ENCODE assay signal across 19 mouse cellular contexts in genomic region chr13:48660741-48661140, GRCm38 (mm10). TPM values are rescaled to one million over a fixed set of nuclear protein-coding genes. Genes with fewer than 3 reads are reported as not detected.
DNase-seq lines count a peak whose midpoint lies in the region; ATAC-seq lines count a peak whose summit lies in the region.
"Had no signal": no experiment of that assay in that cellular context is flagged by ENCODE, and none has a peak within 500 bp of the region (broad histone marks: within the 10 kb centered on the region; RNA-seq: fewer than 3 reads in every experiment).

No protein-coding gene starts in this region.

- H3K36me3 ChIP-seq in limb, embryonic 11.5 days (ENCODE audit: control insufficient read depth, insufficient read depth, low read length) = no peaks in the 10 kb centered on the region
- H3K36me3 ChIP-seq in limb, embryonic 10.5 days = no peaks in the 10 kb centered on the region
- 0 out of 2 replicates have a peak, but pooled peaks cover 2% of the 10 kb centered on the region for H3K36me3 ChIP-seq in embryonic facial prominence, embryonic 12.5 days
- no peaks in the 10 kb centered on the region for H3K36me3 ChIP-seq in stomach, embryonic 15.5 days
- H3K36me3 ChIP-seq: heart, embryonic 15.5 days; hindbrain, embryonic 10.5 days; hindbrain, embryonic 15.5 days had no signal

- peaks cover 23% of the 10 kb centered on the region for H3K4me1 ChIP-seq in limb, embryonic 11.5 days (ENCODE audit: control insufficient read depth, insufficient read depth, low read length)
- peaks cover 47% of the 10 kb centered on the region for H3K4me1 ChIP-seq in limb, embryonic 10.5 days
- H3K4me1 ChIP-seq in embryonic facial prominence, embryonic 12.5 days = peaks cover 38% of the 10 kb centered on the region
- H3K4me1 ChIP-seq in stomach, embryonic 15.5 days = peaks cover 29% of the 10 kb centered on the region

- H3K9ac ChIP-seq in limb, embryonic 11.5 days (ENCODE audit: low read length) = no peak overlapping the region
- no peak overlapping the region for H3K9ac ChIP-seq in embryonic facial prominence, embryonic 12.5 days
- no peak overlapping the region for H3K9ac ChIP-seq in stomach, embryonic 15.5 days
- H3K9ac ChIP-seq: heart, embryonic 15.5 days; hindbrain, embryonic 15.5 days had no signal

- DNase-seq in limb, embryonic 11.5 days (ENCODE audit: low spot score) = peak; percentile 27
- no peak for DNase-seq in limb, embryonic 10.5 days (ENCODE audit: low spot score)
- DNase-seq in adrenal gland, postnatal 25 days = no peak
- no peak for DNase-seq in B cell, adult 2 months
- DNase-seq: adrenal gland, adult 2 months; adrenal gland, postnatal 36 days; cerebellum, adult 2 months; gastrocnemius, postnatal 10 days had no signal

- no peak overlapping the region for H3K4me2 ChIP-seq in limb, embryonic 11.5 days (ENCODE audit: low read depth, severe bottlenecking)
- H3K4me2 ChIP-seq in embryonic facial prominence, embryonic 12.5 days (replicated peaks) = peak overlapping the region; percentile 78
- H3K4me2 ChIP-seq in stomach, embryonic 15.5 days = peak overlapping the region; percentile 62
- H3K4me2 ChIP-seq: hindbrain, embryonic 15.5 days had no signal

- H3K27me3 ChIP-seq in limb, embryonic 11.5 days (ENCODE audit: control insufficient read depth, insufficient read depth, low read length) = peaks cover 96% of the 10 kb centered on the region
- peaks cover 100% of the 10 kb centered on the region for H3K27me3 ChIP-seq in limb, embryonic 10.5 days (ENCODE audit: low read depth, poor library complexity, severe bottlenecking)
- peaks cover 90% of the 10 kb centered on the region for H3K27me3 ChIP-seq in embryonic facial prominence, embryonic 12.5 days
- H3K27me3 ChIP-seq in stomach, embryonic 15.5 days (replicated peaks) = peaks cover 60% of the 10 kb centered on the region

- H3K27ac ChIP-seq in limb, embryonic 11.5 days (replicated peaks; ENCODE audit: low read depth, low read length) = no peak overlapping the region
- no peak overlapping the region for H3K27ac ChIP-seq in limb, embryonic 10.5 days
- peak overlapping the region; percentile 33; the same call in 1 of the 2 replicates for H3K27ac ChIP-seq in embryonic facial prominence, embryonic 12.5 days
- peak overlapping the region; percentile 91 for H3K27ac ChIP-seq in stomach, embryonic 15.5 days
- H3K27ac ChIP-seq: heart, embryonic 15.5 days; hindbrain, embryonic 10.5 days; hindbrain, embryonic 15.5 days had no signal

- WGBS in limb, embryonic 11.5 days = 12% methylated on average over 6 of the region's 6 CpGs
- 11% methylated on average over 6 of the region's 6 CpGs for WGBS in limb, embryonic 10.5 days
- 15% methylated on average over 6 of the region's 6 CpGs for WGBS in embryonic facial prominence, embryonic 12.5 days
- WGBS in stomach, embryonic 15.5 days = 24% methylated on average over 6 of the region's 6 CpGs

- no peak for ATAC-seq in limb, embryonic 11.5 days (ENCODE audit: insufficient number of reproducible peaks, low FRiP score, low TSS enrichment, low read depth)
- no peak for ATAC-seq in embryonic facial prominence, embryonic 12.5 days (ENCODE audit: insufficient number of reproducible peaks, insufficient read depth, low FRiP score, low TSS enrichment)
- no peak for ATAC-seq in stomach, embryonic 15.5 days (ENCODE audit: insufficient read depth, low FRiP score, low read depth)
- ATAC-seq: forebrain, embryonic 16.5 days; inflammation-experienced regulatory T-cells, adult 6 months had no signal

- H3K9me3 ChIP-seq in limb, embryonic 11.5 days (ENCODE audit: control insufficient read depth, low read length) = no peaks in the 10 kb centered on the region
- no peaks in the 10 kb centered on the region for H3K9me3 ChIP-seq in limb, embryonic 10.5 days (replicated peaks)
- no peaks in the 10 kb centered on the region for H3K9me3 ChIP-seq in embryonic facial prominence, embryonic 12.5 days
- H3K9me3 ChIP-seq in stomach, embryonic 15.5 days = no peaks in the 10 kb centered on the region
- H3K9me3 ChIP-seq: heart, embryonic 15.5 days; hindbrain, embryonic 10.5 days; hindbrain, embryonic 15.5 days had no signal

- H3K4me3 ChIP-seq in limb, embryonic 11.5 days (ENCODE audit: low read depth, low read length) = no peak overlapping the region
- H3K4me3 ChIP-seq in limb, embryonic 10.5 days = no peak overlapping the region
- peak overlapping the region; percentile 61; the same call in 1 of the 2 replicates for H3K4me3 ChIP-seq in embryonic facial prominence, embryonic 12.5 days
- H3K4me3 ChIP-seq in stomach, embryonic 15.5 days (replicated peaks) = peak overlapping the region; percentile 61
- H3K4me3 ChIP-seq: hindbrain, embryonic 10.5 days; hindbrain, embryonic 15.5 days had no signal

RNA-seq across cellular contexts. Expression of gene Barx1, which starts 2.1 kb away (rescaled TPM):
- polyA plus RNA-seq in limb, embryonic 11.5 days (2014; fragmentation: Nextera tagmentation; extraction: Ambion mirVana) = 1.3 and 1.4 TPM in 2 replicates
- polyA plus RNA-seq in limb, embryonic 10.5 days (2016; fragmentation: Nextera tagmentation; extraction: Ambion mirVana) = 0.16 and 4.1 TPM in 2 replicates
- 107 and 214 TPM in 2 replicates for polyA plus RNA-seq in embryonic facial prominence, embryonic 12.5 days (2016; fragmentation: Nextera tagmentation; extraction: Ambion mirVana)
- 173 and 204 TPM in 2 replicates for polyA plus RNA-seq in stomach, embryonic 15.5 days (2015; fragmentation: Nextera tagmentation; extraction: Ambion mirVana)
- total RNA-seq in adrenal gland, postnatal 25 days (2021) = not detected in 2 replicates
- total RNA-seq: adrenal gland, adult 2 months; adrenal gland, postnatal 36 days; gastrocnemius, postnatal 10 days; gastrocnemius, postnatal 4 days; heart, adult 18-20 months; heart, postnatal 25 days had no signal
- polyA plus RNA-seq: adrenal gland, adult 2 months; cerebellum, adult 2 months; forebrain, embryonic 16.5 days; frontal cortex, adult 2 months; hindbrain, embryonic 15.5 days; inflammation-experienced regulatory T-cells, adult 6 months had no signal

RNA-seq across cellular contexts. Expression of gene Ptpdc1, which starts 35.3 kb away (rescaled TPM):
- polyA plus RNA-seq in limb, embryonic 11.5 days (2014; fragmentation: Nextera tagmentation; extraction: Ambion mirVana) = 11.9 and 13.8 TPM in 2 replicates
- polyA plus RNA-seq in limb, embryonic 10.5 days (2016; fragmentation: Nextera tagmentation; extraction: Ambion mirVana) = 6.0 and 10.9 TPM in 2 replicates
- 23.5 and 25.3 TPM in 2 replicates for polyA plus RNA-seq in embryonic facial prominence, embryonic 12.5 days (2016; fragmentation: Nextera tagmentation; extraction: Ambion mirVana)
- polyA plus RNA-seq in stomach, embryonic 15.5 days (2015; fragmentation: Nextera tagmentation; extraction: Ambion mirVana) = 8.2 and 9.1 TPM in 2 replicates
- total RNA-seq in adrenal gland, postnatal 25 days (2021) = 5.5 and 11.3 TPM in 2 replicates

Comparison
In these comparisons a context has a peak if more than half of its experiments do, and no peak if none do; other contexts are left out.
1. H3K27ac ChIP-seq: peak in embryonic facial prominence, embryonic 12.5 days (single experiment) and stomach, embryonic 15.5 days (single experiment); none in limb, embryonic 11.5 days (single experiment) and limb, embryonic 10.5 days (single experiment).
2. H3K4me3 ChIP-seq: peak in embryonic facial prominence, embryonic 12.5 days (single experiment) and stomach, embryonic 15.5 days (single experiment); none in limb, embryonic 11.5 days (single experiment) and limb, embryonic 10.5 days (single experiment).
3. RNA of gene Barx1, which starts 2.1 kb away (polyA plus RNA-seq): 173 to 204 TPM in stomach, embryonic 15.5 days and 107 to 214 TPM in embryonic facial prominence, embryonic 12.5 days; 1.3 to 1.4 TPM in limb, embryonic 11.5 days and 0.16 to 4.1 TPM in limb, embryonic 10.5 days; every median in the first group is over 10 times any median in the second.